Mouse (Mus musculus): ENCODE measurements around the gene Chst11. TPM values are rescaled to one million over a fixed set of nuclear protein-coding genes. Genes with fewer than 3 reads are reported as not detected.

Chst11 gene
- polyA plus RNA-seq, 1 experiment from 2014 or later: 1.3 TPM

DNA sequence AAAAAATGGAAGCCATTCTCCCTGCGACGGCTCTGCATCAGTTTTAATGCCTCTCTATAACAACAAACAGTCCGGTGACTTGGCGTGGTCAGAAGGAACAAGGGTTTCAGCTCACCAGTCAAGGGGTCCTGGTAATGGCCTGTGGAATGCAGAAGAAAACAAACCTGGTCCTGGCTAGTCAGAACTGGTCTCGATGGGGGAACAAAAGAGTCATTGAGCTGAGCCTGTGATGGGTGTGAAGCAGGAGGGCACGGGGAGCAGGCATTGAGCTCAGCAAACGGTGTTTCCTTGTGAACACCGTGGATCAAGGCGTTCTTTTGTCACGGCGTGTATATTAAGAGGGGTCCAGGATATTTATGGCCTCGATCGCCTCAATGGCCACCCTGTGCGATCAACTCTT, 160.5 kb downstream of the Chst11 start:
- peak; percentile 61 for DNase-seq (ENCODE audit: low spot score)
- no peak overlapping the region for H3K4me3 ChIP-seq
- H3K9me3 ChIP-seq: no peaks in the 10 kb centered on the region
- no peaks in the 10 kb centered on the region for H3K27me3 ChIP-seq (replicated peaks; ENCODE audit: low read depth, poor library complexity, severe bottlenecking)
- peaks cover 26% of the 10 kb centered on the region for H3K4me1 ChIP-seq
- peak overlapping the region; percentile 74 for H3K27ac ChIP-seq (replicated peaks)
- 31% methylated on average over 14 of the region's 14 CpGs for WGBS
- H3K36me3 ChIP-seq (replicated peaks): no peaks in the 10 kb centered on the region

GRCm38 (mm10) chr10:83149342-83150178, 164.3 kb downstream of the Chst11 start:
- Histone ChIP-seq H3K27ac (replicated peaks) (no peak overlapping the region), H3K27me3 (replicated peaks; ENCODE audit: low read depth, poor library complexity, severe bottlenecking) (no peaks in the 10 kb centered on the region), H3K9me3 (no peaks in the 10 kb centered on the region), H3K4me1 (peaks cover 31% of the 10 kb centered on the region), H3K4me3 (no peak overlapping the region), H3K36me3 (replicated peaks) (no peaks in the 10 kb centered on the region)
- WGBS: 80% methylated on average over 12 of the region's 12 CpGs
- DNase-seq (ENCODE audit: low spot score): no peak

DNA sequence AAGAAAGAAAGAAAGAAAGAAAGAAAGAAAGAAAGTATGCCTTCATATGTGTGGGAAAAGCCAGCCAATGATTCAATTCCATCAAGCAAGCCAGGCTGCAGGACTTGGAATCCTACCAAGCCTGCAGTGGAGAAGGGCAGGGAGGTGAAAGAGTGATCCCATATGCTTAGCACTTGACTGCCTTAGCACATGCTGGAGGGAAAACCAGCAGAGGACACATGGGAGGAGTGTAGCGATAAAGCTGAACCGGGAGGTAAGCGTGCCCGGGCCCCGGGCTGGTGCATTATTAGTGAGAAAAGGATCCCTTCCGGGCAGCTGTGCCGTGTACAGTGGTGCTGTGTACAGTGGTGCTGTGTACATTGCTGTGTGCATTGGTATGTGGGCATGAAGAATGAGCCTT, 165.3 kb downstream of the Chst11 start:
- peaks cover 26% of the 10 kb centered on the region for H3K4me1 ChIP-seq
- no peak overlapping the region for H3K4me3 ChIP-seq
- H3K9me3 ChIP-seq: no peaks in the 10 kb centered on the region
- no peak overlapping the region for H3K27ac ChIP-seq (replicated peaks)
- WGBS: 95% methylated on average over 7 of the region's 7 CpGs
- H3K36me3 ChIP-seq (replicated peaks): no peaks in the 10 kb centered on the region
- DNase-seq (ENCODE audit: low spot score): no peak
- no peaks in the 10 kb centered on the region for H3K27me3 ChIP-seq (replicated peaks; ENCODE audit: low read depth, poor library complexity, severe bottlenecking)

- no peak overlapping the region for H3K4me3 ChIP-seq
- no peak overlapping the region for H3K27ac ChIP-seq (replicated peaks)
- 91% methylated on average over 6 of the region's 6 CpGs for WGBS
Observed at GRCm38 (mm10) chr10:83151362-83151761, 166.1 kb downstream of the Chst11 start.

GRCm38 (mm10) chr10:83151896-83152685, 166.8 kb downstream of the Chst11 start:
- 71% methylated on average over 16 of the region's 16 CpGs for WGBS
- no peaks in the 10 kb centered on the region for H3K36me3 ChIP-seq (replicated peaks)

More at GRCm38 (mm10) chr10:83151362-83151761, 166.1 kb downstream of the Chst11 start:
- H3K27me3 ChIP-seq (replicated peaks; ENCODE audit: low read depth, poor library complexity, severe bottlenecking): no peaks in the 10 kb centered on the region
- peaks cover 18% of the 10 kb centered on the region for H3K4me1 ChIP-seq
- no peaks in the 10 kb centered on the region for H3K36me3 ChIP-seq (replicated peaks)
- no peaks in the 10 kb centered on the region for H3K9me3 ChIP-seq
- DNase-seq (ENCODE audit: low spot score): no peak

DNA sequence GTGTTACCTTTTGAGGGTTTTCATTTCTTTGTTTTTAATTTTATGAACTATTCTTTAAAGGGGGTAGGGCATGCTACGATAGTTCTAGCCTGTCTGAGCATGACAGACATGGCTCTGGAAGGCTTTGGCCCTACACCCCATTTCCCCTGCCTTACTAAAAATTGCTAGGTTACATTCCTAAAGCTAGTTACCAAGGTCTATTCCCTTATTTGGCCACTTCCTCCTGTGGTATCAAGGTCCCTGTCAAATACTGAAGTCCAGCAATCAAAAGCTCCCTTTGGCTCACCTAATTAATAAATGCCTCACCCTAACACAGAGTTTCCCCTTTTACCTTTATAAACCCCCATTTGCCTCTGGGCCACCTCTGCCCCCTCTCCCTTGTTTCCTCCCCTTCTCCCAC, 167.4 kb downstream of the Chst11 start:
- peaks cover 21% of the 10 kb centered on the region for H3K4me1 ChIP-seq
- H3K4me3 ChIP-seq: no peak overlapping the region
- no peak for DNase-seq (ENCODE audit: low spot score)
- H3K27ac ChIP-seq (replicated peaks): no peak overlapping the region
- no peaks in the 10 kb centered on the region for H3K9me3 ChIP-seq
- 86% methylated on average over 1 of the region's 1 CpGs for WGBS
- no peaks in the 10 kb centered on the region for H3K27me3 ChIP-seq (replicated peaks; ENCODE audit: low read depth, poor library complexity, severe bottlenecking)
- no peaks in the 10 kb centered on the region for H3K36me3 ChIP-seq (replicated peaks)

More at GRCm38 (mm10) chr10:83151896-83152685, 166.8 kb downstream of the Chst11 start:
- no peak for DNase-seq (ENCODE audit: low spot score)
- Histone ChIP-seq H3K27ac (replicated peaks) (no peak overlapping the region), H3K27me3 (replicated peaks; ENCODE audit: low read depth, poor library complexity, severe bottlenecking) (no peaks in the 10 kb centered on the region), H3K4me1 (peaks cover 16% of the 10 kb centered on the region), H3K4me3 (no peak overlapping the region), H3K9me3 (no peaks in the 10 kb centered on the region)

- 89% methylated on average over 5 of the region's 5 CpGs for WGBS
- DNase-seq (ENCODE audit: low spot score): no peak
- Histone ChIP-seq H3K4me1 (peaks cover 26% of the 10 kb centered on the region), H3K4me3 (no peak overlapping the region), H3K9me3 (no peaks in the 10 kb centered on the region), H3K36me3 (replicated peaks) (no peaks in the 10 kb centered on the region), H3K27ac (replicated peaks) (no peak overlapping the region), H3K27me3 (replicated peaks; ENCODE audit: low read depth, poor library complexity, severe bottlenecking) (no peaks in the 10 kb centered on the region)
Observed at GRCm38 (mm10) chr10:83153374-83153773, 168.1 kb downstream of the Chst11 start.

GRCm38 (mm10) chr10:83153887-83154286, 168.6 kb downstream of the Chst11 start:
- Histone ChIP-seq H3K36me3 (replicated peaks) (no peaks in the 10 kb centered on the region), H3K4me1 (peaks cover 26% of the 10 kb centered on the region), H3K27ac (replicated peaks) (no peak overlapping the region), H3K4me3 (no peak overlapping the region), H3K27me3 (replicated peaks; ENCODE audit: low read depth, poor library complexity, severe bottlenecking) (no peaks in the 10 kb centered on the region), H3K9me3 (no peaks in the 10 kb centered on the region)
- no peak for DNase-seq (ENCODE audit: low spot score)
- 90% methylated on average over 9 of the region's 9 CpGs for WGBS

DNA sequence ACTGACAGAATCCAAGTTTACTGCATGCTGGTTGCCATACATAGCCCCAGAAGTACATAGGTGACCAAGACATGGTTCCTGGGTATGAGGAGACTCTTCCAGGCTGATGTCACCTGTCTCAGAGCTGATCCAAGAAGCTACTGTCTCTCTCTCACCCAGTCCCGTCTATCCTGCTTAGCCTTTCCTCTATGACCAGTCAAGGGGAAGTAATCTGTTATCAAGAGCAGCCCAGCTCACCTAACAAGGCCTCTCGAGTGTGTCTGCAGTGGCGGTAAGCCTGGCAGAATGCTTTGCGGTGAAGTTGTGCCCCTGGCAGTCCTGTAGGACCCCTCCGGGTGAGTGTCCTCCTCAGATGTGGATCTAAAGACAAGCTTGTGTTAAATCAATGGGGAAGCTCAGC, 172.0 kb downstream of the Chst11 start:
- DNase-seq (ENCODE audit: low spot score): no peak
- H3K27me3 ChIP-seq (replicated peaks; ENCODE audit: low read depth, poor library complexity, severe bottlenecking): no peaks in the 10 kb centered on the region
- no peak overlapping the region for H3K27ac ChIP-seq (replicated peaks)
- H3K4me1 ChIP-seq: peaks cover 35% of the 10 kb centered on the region
- H3K4me3 ChIP-seq: no peak overlapping the region
- 78% methylated on average over 5 of the region's 5 CpGs for WGBS
- no peaks in the 10 kb centered on the region for H3K36me3 ChIP-seq (replicated peaks)
- H3K9me3 ChIP-seq: no peaks in the 10 kb centered on the region

- 60% methylated on average over 8 of the region's 8 CpGs for WGBS
- DNase-seq (ENCODE audit: low spot score): no peak
Observed at GRCm38 (mm10) chr10:83158322-83158721, 173.0 kb downstream of the Chst11 start.

DNA sequence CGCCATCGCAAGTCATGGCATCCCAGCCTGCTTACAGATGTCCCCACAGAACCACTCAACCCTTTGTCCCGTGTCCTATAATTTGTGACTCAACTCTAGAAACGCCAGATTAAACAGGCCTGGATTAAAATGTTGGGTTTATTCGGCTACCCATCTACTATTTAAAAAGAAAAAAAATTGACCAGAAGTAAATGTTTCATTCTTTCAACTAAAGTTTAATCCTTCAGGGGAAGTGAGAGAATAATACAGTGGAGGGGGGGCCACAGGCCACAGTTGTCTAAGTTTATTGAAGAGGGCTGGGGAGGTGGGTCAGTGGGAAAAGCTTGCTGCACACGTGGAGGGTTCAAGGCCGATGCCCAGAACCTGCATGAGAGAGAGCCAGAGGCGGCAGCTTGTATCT, 173.9 kb downstream of the Chst11 start:
- Histone ChIP-seq H3K4me3 (no peak overlapping the region), H3K27ac (replicated peaks) (no peak overlapping the region), H3K9me3 (no peaks in the 10 kb centered on the region), H3K4me1 (peaks cover 50% of the 10 kb centered on the region), H3K36me3 (replicated peaks) (no peaks in the 10 kb centered on the region), H3K27me3 (replicated peaks; ENCODE audit: low read depth, poor library complexity, severe bottlenecking) (no peaks in the 10 kb centered on the region)
- DNase-seq (ENCODE audit: low spot score): no peak
- WGBS: 92% methylated on average over 8 of the region's 8 CpGs

More at GRCm38 (mm10) chr10:83158322-83158721, 173.0 kb downstream of the Chst11 start:
- Histone ChIP-seq H3K4me1 (peaks cover 41% of the 10 kb centered on the region), H3K9me3 (no peaks in the 10 kb centered on the region), H3K36me3 (replicated peaks) (no peaks in the 10 kb centered on the region), H3K27ac (replicated peaks) (no peak overlapping the region), H3K4me3 (no peak overlapping the region), H3K27me3 (replicated peaks; ENCODE audit: low read depth, poor library complexity, severe bottlenecking) (no peaks in the 10 kb centered on the region)

DNA sequence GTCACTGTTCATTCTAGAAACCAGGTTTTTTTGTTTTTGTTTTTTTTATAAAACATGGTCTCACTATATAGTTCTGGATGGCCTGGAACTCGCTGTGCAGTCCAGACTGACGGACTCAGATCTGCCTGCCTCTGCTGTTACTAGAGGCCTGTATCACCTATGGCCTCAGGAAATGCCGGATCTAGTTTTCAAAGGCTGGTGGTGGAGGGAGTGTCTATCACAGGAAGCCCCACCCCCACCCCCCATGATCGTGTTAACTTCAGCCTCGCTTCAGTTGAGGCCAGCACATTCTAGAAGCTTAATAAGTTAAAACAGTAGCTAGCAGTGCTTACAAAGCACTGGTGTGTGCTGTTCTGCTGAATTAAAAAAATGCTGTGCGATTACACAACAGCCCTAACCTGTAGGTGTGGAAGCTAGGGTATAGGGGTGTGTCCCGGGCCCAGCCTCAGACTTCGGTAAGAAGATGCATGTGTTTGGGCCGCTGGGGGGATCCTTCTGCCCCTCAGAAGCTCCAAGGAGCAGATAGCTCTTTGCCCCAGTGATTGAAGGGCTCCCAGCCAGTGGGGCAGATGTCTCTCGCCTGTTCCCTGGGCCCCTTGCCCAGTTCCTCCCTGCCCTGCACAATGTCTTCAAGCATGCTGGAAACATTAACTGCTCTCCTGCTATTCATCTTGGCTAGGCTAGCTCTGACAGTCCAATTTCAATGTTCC, 176.5 kb downstream of the Chst11 start:
- no peaks in the 10 kb centered on the region for H3K27me3 ChIP-seq (replicated peaks; ENCODE audit: low read depth, poor library complexity, severe bottlenecking)
- no peaks in the 10 kb centered on the region for H3K9me3 ChIP-seq
- H3K27ac ChIP-seq (replicated peaks): peak overlapping the region; percentile 52; the same call in 1 of the 2 replicates
- DNase-seq (ENCODE audit: low spot score): peak; percentile 39
- H3K4me3 ChIP-seq: no peak overlapping the region
- peaks cover 55% of the 10 kb centered on the region for H3K4me1 ChIP-seq
- H3K36me3 ChIP-seq (replicated peaks): no peaks in the 10 kb centered on the region
- WGBS: 62% methylated on average over 10 of the region's 10 CpGs

Data from embryonic facial prominence, embryonic 10.5 days (tissue).